In the genomic region with DNA sequence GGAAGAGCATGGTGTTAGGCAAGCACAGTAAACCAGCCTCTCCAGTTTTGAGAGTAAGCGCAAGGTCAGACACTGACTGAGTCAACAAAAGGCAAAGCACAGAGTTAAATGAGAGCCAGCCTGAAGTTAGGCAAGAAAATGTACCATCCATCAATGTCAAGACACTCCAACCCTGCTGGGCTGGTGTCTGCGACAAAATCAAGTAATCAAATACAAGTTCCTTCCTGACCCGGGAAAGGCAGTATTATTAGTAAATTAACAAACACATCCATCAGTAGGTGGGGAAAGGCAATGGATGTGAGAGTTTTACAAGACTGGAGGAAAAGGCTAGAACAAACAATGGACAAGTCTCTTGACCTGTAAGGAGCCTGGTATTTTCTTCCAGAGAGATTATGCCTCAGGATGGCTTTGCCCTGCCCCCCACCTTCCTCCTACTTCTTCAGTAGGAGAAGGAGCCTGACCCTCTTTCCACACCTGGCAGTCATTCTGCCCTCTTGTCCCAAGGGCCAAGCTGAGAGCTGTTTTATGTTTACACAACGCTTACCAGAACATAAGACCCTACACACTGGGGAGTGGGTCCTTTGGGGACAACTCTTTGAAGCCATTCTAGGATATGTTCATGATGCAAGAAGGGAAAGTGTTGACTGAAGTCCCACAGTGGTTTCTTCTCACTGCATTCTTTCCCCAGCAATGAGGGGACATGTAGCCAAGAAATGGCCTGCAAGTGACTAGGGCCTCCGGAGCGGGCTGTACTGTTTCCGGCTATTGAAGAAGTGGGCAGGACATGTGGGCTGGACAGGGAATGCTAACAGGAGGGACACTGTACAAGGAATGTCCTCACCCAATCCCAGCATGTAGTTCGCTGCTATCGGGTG, we compare ENCODE assay signal across 9 mouse cellular contexts.
DNase-seq lines count a peak whose midpoint lies in the region; ATAC-seq lines count a peak whose summit lies in the region.
"Had no signal": no experiment of that assay in that cellular context is flagged by ENCODE, and none has a peak within 500 bp of the region (broad histone marks: within the 10 kb centered on the region; RNA-seq: fewer than 3 reads in every experiment).

No protein-coding gene starts in this region.

- WGBS in liver, embryonic 11.5 days: 66% methylated on average over 9 of the region's 9 CpGs
- WGBS in embryonic facial prominence, embryonic 10.5 days: 58% methylated on average over 9 of the region's 9 CpGs
- WGBS in limb, embryonic 12.5 days: 40% methylated on average over 9 of the region's 9 CpGs
- 42% methylated on average over 9 of the region's 9 CpGs for WGBS in stomach, embryonic 14.5 days
- 59% methylated on average over 9 of the region's 9 CpGs for WGBS in hindbrain, embryonic 14.5 days

- no peak overlapping the region for H3K4me3 ChIP-seq in liver, embryonic 11.5 days (ENCODE audit: low read depth, low read length)
- no peak overlapping the region for H3K4me3 ChIP-seq in embryonic facial prominence, embryonic 10.5 days
- H3K4me3 ChIP-seq in limb, embryonic 12.5 days (replicated peaks): no peak overlapping the region
- no peak overlapping the region for H3K4me3 ChIP-seq in stomach, embryonic 14.5 days (ENCODE audit: low read depth, low read length)
- no peak overlapping the region for H3K4me3 ChIP-seq in hindbrain, embryonic 14.5 days (replicated peaks; ENCODE audit: low read length)

- ATAC-seq in liver, embryonic 11.5 days (replicated peaks; ENCODE audit: low FRiP score): 0 out of 2 replicates have a peak, but pooled peaks have one; percentile 45
- no peak for ATAC-seq in limb, embryonic 12.5 days (ENCODE audit: insufficient number of reproducible peaks, insufficient read depth, low FRiP score, low TSS enrichment, low read depth)
- peak; percentile 80 for ATAC-seq in stomach, embryonic 14.5 days (ENCODE audit: insufficient number of reproducible peaks, insufficient read depth, low FRiP score, low read depth)
- no peak for ATAC-seq in hindbrain, embryonic 14.5 days (ENCODE audit: low FRiP score)
- ATAC-seq: midbrain, embryonic 16.5 days had no signal

- no peaks in the 10 kb centered on the region for H3K36me3 ChIP-seq in liver, embryonic 11.5 days (ENCODE audit: control insufficient read depth, insufficient read depth, low read length)
- no peaks in the 10 kb centered on the region for H3K36me3 ChIP-seq in embryonic facial prominence, embryonic 10.5 days (replicated peaks)
- H3K36me3 ChIP-seq in limb, embryonic 12.5 days: no peaks in the 10 kb centered on the region
- H3K36me3 ChIP-seq in stomach, embryonic 14.5 days (ENCODE audit: control insufficient read depth, insufficient read depth, low read length): no peaks in the 10 kb centered on the region
- H3K36me3 ChIP-seq in hindbrain, embryonic 14.5 days (replicated peaks; ENCODE audit: control insufficient read depth, insufficient read depth): no peaks in the 10 kb centered on the region

- H3K9me3 ChIP-seq in liver, embryonic 11.5 days (ENCODE audit: control insufficient read depth, low read length): no peaks in the 10 kb centered on the region
- H3K9me3 ChIP-seq in embryonic facial prominence, embryonic 10.5 days: no peaks in the 10 kb centered on the region
- H3K9me3 ChIP-seq in limb, embryonic 12.5 days: 0 out of 2 replicates have a peak, but pooled peaks cover 3% of the 10 kb centered on the region
- H3K9me3 ChIP-seq in stomach, embryonic 14.5 days (ENCODE audit: control insufficient read depth, low read depth, low read length): 0 out of 2 replicates have a peak, but pooled peaks cover 4% of the 10 kb centered on the region
- H3K9me3 ChIP-seq in hindbrain, embryonic 14.5 days (ENCODE audit: control insufficient read depth, low read length): no peaks in the 10 kb centered on the region

- no peak overlapping the region for H3K4me2 ChIP-seq in liver, embryonic 11.5 days
- no peak overlapping the region for H3K4me2 ChIP-seq in limb, embryonic 12.5 days
- H3K4me2 ChIP-seq in stomach, embryonic 14.5 days (replicated peaks; ENCODE audit: low read depth, low read length): no peak overlapping the region
- no peak overlapping the region for H3K4me2 ChIP-seq in hindbrain, embryonic 14.5 days (replicated peaks)

- DNase-seq in liver, embryonic 11.5 days (ENCODE audit: low spot score): no peak
- no peak for DNase-seq in liver
- peak; percentile 26 for DNase-seq in embryonic facial prominence, embryonic 10.5 days (ENCODE audit: low spot score)
- no peak for DNase-seq in thymus, adult 18-20 months
- DNase-seq in hindbrain, embryonic 14.5 days (ENCODE audit: low spot score): no peak
- DNase-seq in testis, postnatal 10 days (ENCODE audit: low spot score): no peak

- H3K27me3 ChIP-seq in liver, embryonic 11.5 days (replicated peaks; ENCODE audit: control insufficient read depth, insufficient read depth, low read length): no peaks in the 10 kb centered on the region
- no peaks in the 10 kb centered on the region for H3K27me3 ChIP-seq in embryonic facial prominence, embryonic 10.5 days (replicated peaks; ENCODE audit: low read depth, poor library complexity, severe bottlenecking)
- no peaks in the 10 kb centered on the region for H3K27me3 ChIP-seq in limb, embryonic 12.5 days
- no peaks in the 10 kb centered on the region for H3K27me3 ChIP-seq in stomach, embryonic 14.5 days (ENCODE audit: control insufficient read depth, insufficient read depth, low read length)
- H3K27me3 ChIP-seq in hindbrain, embryonic 14.5 days (ENCODE audit: control insufficient read depth, insufficient read depth, low read length): no peaks in the 10 kb centered on the region

- H3K4me1 ChIP-seq in liver, embryonic 11.5 days (replicated peaks; ENCODE audit: control insufficient read depth, insufficient read depth, low read length): peaks cover 3% of the 10 kb centered on the region; the same call in 1 of the 2 replicates
- peaks cover 16% of the 10 kb centered on the region for H3K4me1 ChIP-seq in embryonic facial prominence, embryonic 10.5 days
- peaks cover 20% of the 10 kb centered on the region for H3K4me1 ChIP-seq in limb, embryonic 12.5 days (replicated peaks)
- H3K4me1 ChIP-seq in stomach, embryonic 14.5 days (ENCODE audit: control insufficient read depth, insufficient read depth, low read length): 0 out of 2 replicates have a peak, but pooled peaks cover 6% of the 10 kb centered on the region
- no peaks in the 10 kb centered on the region for H3K4me1 ChIP-seq in hindbrain, embryonic 14.5 days (replicated peaks; ENCODE audit: control insufficient read depth, insufficient read depth, low read length)

- H3K27ac ChIP-seq in liver, embryonic 11.5 days (ENCODE audit: low read depth, low read length): no peak overlapping the region
- peak overlapping the region; percentile 37 for H3K27ac ChIP-seq in embryonic facial prominence, embryonic 10.5 days (replicated peaks)
- peak overlapping the region; percentile 70 for H3K27ac ChIP-seq in limb, embryonic 12.5 days
- peak overlapping the region; percentile 56; the same call in 1 of the 2 replicates for H3K27ac ChIP-seq in stomach, embryonic 14.5 days (ENCODE audit: low read length)
- H3K27ac ChIP-seq in hindbrain, embryonic 14.5 days: no peak overlapping the region

- H3K9ac ChIP-seq in liver, embryonic 11.5 days (ENCODE audit: low read depth, low read length): no peak overlapping the region
- no peak overlapping the region for H3K9ac ChIP-seq in limb, embryonic 12.5 days (replicated peaks)
- H3K9ac ChIP-seq in stomach, embryonic 14.5 days (replicated peaks; ENCODE audit: low read depth, low read length): no peak overlapping the region
- H3K9ac ChIP-seq in hindbrain, embryonic 14.5 days: no peak overlapping the region

Comparison
In these comparisons a context has a peak if more than half of its experiments do, and no peak if none do; other contexts are left out.
1. ATAC-seq: peak in liver, embryonic 11.5 days (single experiment) and stomach, embryonic 14.5 days (single experiment); none in limb, embryonic 12.5 days (single experiment) and hindbrain, embryonic 14.5 days (single experiment).
2. H3K27ac ChIP-seq: peak in embryonic facial prominence, embryonic 10.5 days (single experiment), limb, embryonic 12.5 days (single experiment) and stomach, embryonic 14.5 days (single experiment); none in liver, embryonic 11.5 days (single experiment) and hindbrain, embryonic 14.5 days (single experiment).